Mouse (Mus musculus) CH12.LX (cell line): ENCODE results near the gene Tinagl1.

Experiments used
- CTCF ChIP-seq, 2 experiments: IDR thresholded peaks in 1 of 2; conservative IDR thresholded peaks in 1 of 2; 2 replicates each; pipeline ENCODE4 v1.5.1; 2011 to 2012; ENCODE audit warnings: low read depth in 2 of 2, low read length in 2 of 2, improper control_type of control experiment in 1 of 2, inconsistent platforms in 1 of 2, mild to moderate bottlenecking in 1 of 2, moderate library complexity in 1 of 2
- ELF1 ChIP-seq: IDR thresholded peaks from 2 replicates; pipeline ENCODE4 v1.6.1; 2014; ENCODE audit warnings: low read depth, mild to moderate bottlenecking, inconsistent platforms, low read length, improper control_type of control experiment
- HCFC1 ChIP-seq: IDR thresholded peaks from 2 replicates; pipeline ENCODE4 v1.6.1; 2012; ENCODE audit warnings: low read depth, mild to moderate bottlenecking, inconsistent platforms, low read length, improper control_type of control experiment
- JUN ChIP-seq: IDR thresholded peaks from 2 replicates; pipeline ENCODE4 v1.6.1; 2011; ENCODE audit warnings: low read depth, mild to moderate bottlenecking, low read length, improper control_type of control experiment, moderate library complexity; ENCODE audit not compliant: insufficient read depth
- MAX ChIP-seq: IDR thresholded peaks from 2 replicates; pipeline ENCODE4 v1.6.1; 2011; ENCODE audit warnings: low read length, improper control_type of control experiment
- MAZ ChIP-seq: IDR thresholded peaks from 2 replicates; pipeline ENCODE4 v1.6.1; 2012; ENCODE audit warnings: low read depth, mild to moderate bottlenecking, inconsistent platforms, low read length, improper control_type of control experiment, moderate library complexity
- MEF2A ChIP-seq: IDR thresholded peaks from 2 replicates; pipeline ENCODE4 v1.6.1; 2014; ENCODE audit warnings: low read depth, mild to moderate bottlenecking, inconsistent platforms, low read length, improper control_type of control experiment, borderline replicate concordance
- UBTF ChIP-seq: IDR thresholded peaks from 2 replicates; pipeline ENCODE4 v1.6.1; 2012; ENCODE audit warnings: low read depth, mild to moderate bottlenecking, inconsistent platforms, low read length, improper control_type of control experiment, moderate library complexity
- USF2 ChIP-seq: conservative IDR thresholded peaks from 2 replicates; pipeline ENCODE4 v1.6.1; 2011; ENCODE audit warnings: low read depth, low read length, improper control_type of control experiment
- ZC3H11A ChIP-seq: IDR thresholded peaks from 2 replicates; pipeline ENCODE4 v1.6.1; 2012; ENCODE audit warnings: low read depth, mild to moderate bottlenecking, inconsistent platforms, low read length, improper control_type of control experiment

GRCm38 (mm10) chr4:130195924-130196323 lies 21.0 kb upstream of the Tinagl1 start:
- TF ChIP-seq UBTF (no peak), MEF2A (no peak), JUN (no peak), HCFC1 (no peak), ZC3H11A (no peak), MAZ (no peak), CTCF (conservative IDR thresholded peaks at IDR 0.05 in 1 of 2, IDR thresholded peaks at IDR 0.05 in 1 of 2; ENCODE audit: low read depth in 2 of 2, low read length in 2 of 2) (no peak), MAX (no peak), ELF1 (no peak), USF2 (no peak)
